Comparison of ENCODE assay signal across 21 mouse cellular contexts in the genomic region with DNA sequence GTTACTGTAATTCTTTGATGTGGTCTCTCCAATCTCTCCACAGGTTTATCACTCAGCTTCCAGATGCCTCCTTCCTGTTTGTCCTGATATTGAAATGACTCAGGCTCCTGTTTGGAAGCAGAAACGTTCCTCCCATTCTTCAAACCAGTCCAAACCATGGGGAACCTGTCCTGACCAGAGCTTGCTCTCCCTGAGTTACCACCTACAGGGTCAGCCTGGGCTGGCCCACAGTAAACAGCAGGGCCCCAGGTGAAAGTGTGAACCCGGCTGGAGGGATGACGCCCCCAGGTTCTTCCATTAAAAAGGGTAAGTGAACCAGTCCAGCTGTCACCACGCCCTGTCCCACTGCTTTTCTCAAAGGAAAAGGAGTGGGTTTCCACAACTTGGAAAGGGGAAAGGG. TPM values are rescaled to one million over a fixed set of nuclear protein-coding genes. Genes with fewer than 3 reads are reported as not detected.
DNase-seq lines count a peak whose midpoint lies in the region; ATAC-seq and TF ChIP-seq lines count a peak whose summit lies in the region.
"Had no signal": no experiment of that assay in that cellular context is flagged by ENCODE, and none has a peak within 500 bp of the region (broad histone marks: within the 10 kb centered on the region; RNA-seq: fewer than 3 reads in every experiment).

No protein-coding gene starts in this region.

- 49% methylated on average over 4 of the region's 4 CpGs for WGBS in stomach, embryonic 16.5 days

- H3K36me3 ChIP-seq in ES-E14 (ENCODE audit: control insufficient read depth, insufficient read depth, low read length, poor library complexity, severe bottlenecking) = no peaks in the 10 kb centered on the region
- H3K36me3 ChIP-seq in stomach, embryonic 16.5 days (ENCODE audit: control insufficient read depth, insufficient read depth, low read length) = no peaks in the 10 kb centered on the region
- H3K36me3 ChIP-seq: embryonic facial prominence, embryonic 12.5 days; heart, embryonic 13.5 days; limb, embryonic 13.5 days; liver, embryonic 13.5 days; midbrain, embryonic 13.5 days; neural tube, embryonic 12.5 days had no signal

- ATAC-seq in stomach, embryonic 16.5 days (ENCODE audit: insufficient read depth, low FRiP score) = no peak
- ATAC-seq: forebrain, postnatal 0 days; midbrain, embryonic 13.5 days had no signal

- no peaks in the 10 kb centered on the region for H3K27me3 ChIP-seq in stomach, embryonic 16.5 days (ENCODE audit: control insufficient read depth, insufficient read depth, low read length)
- H3K27me3 ChIP-seq: embryonic facial prominence, embryonic 12.5 days; heart, embryonic 13.5 days; liver, embryonic 13.5 days; megakaryocyte, embryonic 14.5 days; midbrain, embryonic 13.5 days; neural tube, embryonic 12.5 days had no signal

- no peak overlapping the region for H3K4me3 ChIP-seq in ES-E14 (ENCODE audit: insufficient read depth in 1 of 2, low read depth in 1 of 2, low read length in 2 of 2, poor library complexity in 1 of 2, severe bottlenecking in 1 of 2)
- no peak overlapping the region for H3K4me3 ChIP-seq in stomach, embryonic 16.5 days (replicated peaks; ENCODE audit: low read length)
- H3K4me3 ChIP-seq: embryonic facial prominence, embryonic 12.5 days; heart, embryonic 13.5 days; limb, embryonic 13.5 days; liver, embryonic 13.5 days; megakaryocyte, embryonic 14.5 days; midbrain, embryonic 13.5 days; neural tube, embryonic 12.5 days had no signal

- H3K4me2 ChIP-seq in stomach, embryonic 16.5 days (ENCODE audit: low read depth, low read length) = no peak overlapping the region
- H3K4me2 ChIP-seq: embryonic facial prominence, embryonic 12.5 days; heart, embryonic 13.5 days; limb, embryonic 13.5 days; liver, embryonic 13.5 days; midbrain, embryonic 13.5 days; neural tube, embryonic 12.5 days had no signal

- H3K9ac ChIP-seq in ES-E14 (ENCODE audit: insufficient read depth, low read depth, low read length, poor library complexity, severe bottlenecking) = no peak overlapping the region
- no peak overlapping the region for H3K9ac ChIP-seq in stomach, embryonic 16.5 days (ENCODE audit: low read length)
- H3K9ac ChIP-seq: embryonic facial prominence, embryonic 12.5 days; forebrain, postnatal 0 days; heart, embryonic 13.5 days; limb, embryonic 13.5 days; liver, embryonic 13.5 days; midbrain, embryonic 13.5 days; neural tube, embryonic 12.5 days had no signal

- H3K9me3 ChIP-seq in ES-E14 (ENCODE audit: control insufficient read depth, insufficient read depth, low read depth, low read length) = no peaks in the 10 kb centered on the region
- H3K9me3 ChIP-seq in stomach, embryonic 16.5 days (replicated peaks; ENCODE audit: control insufficient read depth, low read length) = no peaks in the 10 kb centered on the region
- H3K9me3 ChIP-seq: embryonic facial prominence, embryonic 12.5 days; heart, embryonic 13.5 days; limb, embryonic 13.5 days; liver, embryonic 13.5 days; midbrain, embryonic 13.5 days; neural tube, embryonic 12.5 days had no signal

- no peaks in the 10 kb centered on the region for H3K4me1 ChIP-seq in ES-E14 (ENCODE audit: control insufficient read depth in 2 of 2, insufficient read depth in 2 of 2, low read length in 2 of 2, poor library complexity in 1 of 2)
- peaks cover 9% of the 10 kb centered on the region for H3K4me1 ChIP-seq in stomach, embryonic 16.5 days (ENCODE audit: control insufficient read depth, insufficient read depth, low read length)
- H3K4me1 ChIP-seq: embryonic facial prominence, embryonic 12.5 days; limb, embryonic 13.5 days; megakaryocyte, embryonic 14.5 days; midbrain, embryonic 13.5 days had no signal

- H3K27ac ChIP-seq in ES-E14 (ENCODE audit: insufficient read depth, low read depth, low read length, poor library complexity, severe bottlenecking) = no peak overlapping the region
- peak overlapping the region; percentile 45 for H3K27ac ChIP-seq in stomach, embryonic 16.5 days (ENCODE audit: low read length)
- H3K27ac ChIP-seq: embryonic facial prominence, embryonic 12.5 days; heart, embryonic 13.5 days; limb, embryonic 13.5 days; liver, embryonic 13.5 days; midbrain, embryonic 13.5 days; neural tube, embryonic 12.5 days had no signal

- in situ Hi-C loops in ES-E14 (cut with MboI; ENCODE audit: low sequenced_read_pairs in 2 of 2, unreplicated experiment in 2 of 2) = no loop called here

- DNase-seq in kidney, adult 18-20 months = peak; percentile 45
- DNase-seq in kidney, postnatal 4 days = no peak
- peak; percentile 22 for DNase-seq in ES-E14 (ENCODE audit: low read depth, low spot score)
- DNase-seq in kidney, postnatal 10 days = peak; percentile 26
- no peak for DNase-seq in spleen, postnatal 14 days (ENCODE audit: low spot score in 2 of 2)
- no peak for DNase-seq in lung, postnatal 4 days
- DNase-seq: B cell, adult 2 months; forebrain, postnatal 0 days; gastrocnemius, postnatal 14 days; heart, adult 18-20 months; layer of hippocampus, adult 9-11 months; liver, embryonic 13.5 days; lung, adult 2 months; lung, postnatal 14 days had no signal

TF ChIP-seq in ES-E14, 5 proteins besides CTCF, POLR2A, EP300 and RAD21:
- TF ChIP-seq HCFC1 (IDR thresholded peaks at IDR 0.05; ENCODE audit: borderline replicate concordance, insufficient read depth, low read length) = no peak
- TF ChIP-seq ZNF384 (IDR thresholded peaks at IDR 0.05; ENCODE audit: low read depth, low read length) = no peak
- no peak for TF ChIP-seq MAFK (IDR thresholded peaks at IDR 0.05; ENCODE audit: insufficient read depth, low read depth, low read length)
- no peak for TF ChIP-seq CHD2 (IDR thresholded peaks at IDR 0.05; ENCODE audit: low read depth, low read length)
- TF ChIP-seq ZC3H11A (IDR thresholded peaks at IDR 0.05; ENCODE audit: borderline replicate concordance, low read depth, low read length) = no peak

RNA-seq across cellular contexts. Expression of a gene that starts 15.5 kb away (rescaled TPM):
- total RNA-seq in ES-E14 (2012; rRNA removed) = 0.04 TPM in 1 of 2 replicates, not detected in the other
- polyA plus RNA-seq in stomach, embryonic 16.5 days (2015; fragmentation: Nextera tagmentation; extraction: Ambion mirVana) = 6.1 and 6.7 TPM in 2 replicates

Comparison
In these comparisons a context has a peak if more than half of its experiments do, and no peak if none do; other contexts are left out.
1. DNase-seq: peak in kidney, adult 18-20 months (single experiment), ES-E14 (single experiment) and kidney, postnatal 10 days (single experiment); none in kidney, postnatal 4 days (0 of 2), spleen, postnatal 14 days (0 of 2) and lung, postnatal 4 days (0 of 2).